Mouse (Mus musculus) cerebellum, adult (tissue): Measurements from ENCODE around the gene Olfr1307.

Experiments
- ATAC-seq: cut with Nextera tagmentation; 2 replicates; pipeline ENCODE4 v1.9.2; 2017; ENCODE audit warnings: mild to moderate bottlenecking, moderate library complexity, mixed read lengths; ENCODE audit not compliant: insufficient number of reproducible peaks, low FRiP score, low TSS enrichment

The Olfr1307 gene

DNA sequence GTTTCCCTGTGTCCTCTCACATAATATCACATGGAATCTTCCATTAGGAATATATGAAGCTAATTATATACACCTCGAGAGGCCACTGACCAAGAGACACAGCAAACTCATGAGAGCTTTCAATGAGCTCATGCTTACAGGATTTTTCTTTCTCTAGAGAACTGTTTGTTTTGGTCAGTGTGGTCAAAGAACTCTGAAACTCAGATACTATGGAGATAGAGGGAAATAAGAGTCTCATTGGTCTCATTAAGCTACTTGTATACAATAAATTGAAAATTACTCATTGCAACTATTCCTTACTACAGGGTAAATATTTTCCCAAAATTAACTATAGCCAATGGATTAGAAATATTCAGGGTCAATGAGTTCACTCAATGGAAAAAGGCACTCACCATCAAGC, at the start of gene Olfr1307:
Gene Olfr1307 (minus strand): TSS at position 101 of the 400 bp plus-strand sequence.
- no peak for ATAC-seq

DNA sequence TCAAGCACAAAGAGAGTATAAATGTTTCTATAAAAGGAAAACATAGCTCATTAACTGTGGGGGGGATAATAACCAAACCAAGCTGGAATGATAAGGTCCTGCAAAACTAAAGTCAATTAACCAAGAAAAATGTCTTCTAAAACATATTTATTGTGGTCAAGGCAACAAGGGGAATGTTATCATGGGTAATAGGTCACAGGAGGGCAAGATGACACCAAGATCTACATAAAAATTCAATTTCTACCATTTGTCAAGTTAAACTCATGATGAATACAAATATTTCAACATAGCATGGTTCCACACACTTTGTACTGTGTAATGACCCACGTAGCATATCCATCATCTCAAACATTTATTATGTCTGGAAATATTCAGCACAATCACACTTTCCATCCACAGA, 40.9 kb upstream of the Olfr1307 start, which contains the start of gene Olfr1309:
Gene Olfr1309 (minus strand): TSS at position 101 of the 400 bp plus-strand sequence.
- ATAC-seq: no peak

DNA sequence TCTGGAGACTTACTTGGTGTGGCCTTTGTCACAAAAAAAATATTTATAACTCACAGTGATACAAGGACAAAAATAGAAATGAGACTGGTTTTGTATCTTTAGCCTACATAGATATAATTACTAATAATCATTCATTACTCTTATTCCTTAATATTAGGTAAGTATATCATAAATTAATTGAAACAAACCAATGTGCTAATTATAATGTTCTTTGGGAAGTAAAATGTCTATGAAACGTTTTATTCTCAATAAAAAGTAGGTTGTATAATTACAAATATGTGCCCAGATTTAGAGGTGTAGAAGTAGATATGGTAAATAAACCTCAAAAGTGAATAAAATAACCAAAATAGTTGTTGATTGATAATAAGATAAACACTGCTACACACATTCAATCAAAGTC, 15.6 kb upstream of the Olfr1307 start, which contains the start of gene Olfr1308:
Gene Olfr1308 (minus strand): TSS at position 101 of the 400 bp plus-strand sequence.
- ATAC-seq: no peak

DNA sequence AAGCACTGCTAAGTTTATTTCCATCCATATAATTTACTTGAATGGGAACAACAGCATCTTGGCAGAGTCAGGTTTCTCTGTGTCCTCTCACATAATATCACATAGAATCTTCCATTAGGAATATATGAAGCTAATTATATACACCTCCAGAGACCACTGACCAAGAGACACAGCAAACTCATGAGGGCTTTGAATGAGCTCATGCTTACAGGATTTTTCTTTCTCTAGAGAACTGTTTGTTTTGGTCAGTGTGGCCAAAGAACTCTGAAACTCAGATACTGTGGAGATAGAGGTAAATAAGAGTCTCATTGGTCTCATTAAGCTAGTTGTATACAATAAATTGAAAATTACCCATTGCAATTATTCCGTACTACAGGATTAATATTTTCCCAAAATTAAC, 33.1 kb downstream of the Olfr1307 start, which contains the start of gene Olfr1306:
Gene Olfr1306 (minus strand): TSS at position 101 of the 400 bp plus-strand sequence.
- ATAC-seq: no peak
